Mouse (Mus musculus): Measurements from ENCODE around the gene Cep95. TPM values are rescaled to one million over a fixed set of nuclear protein-coding genes. Genes with fewer than 3 reads are reported as not detected.
"Not testable (repeated sequence)": the region's sequence is repeated elsewhere in the genome, so short reads cannot be mapped to it uniquely, and the experiment has no call there.

The Cep95 gene
- polyA plus RNA-seq, 1 experiment from 2014 or later, result 22.6 TPM

DNA sequence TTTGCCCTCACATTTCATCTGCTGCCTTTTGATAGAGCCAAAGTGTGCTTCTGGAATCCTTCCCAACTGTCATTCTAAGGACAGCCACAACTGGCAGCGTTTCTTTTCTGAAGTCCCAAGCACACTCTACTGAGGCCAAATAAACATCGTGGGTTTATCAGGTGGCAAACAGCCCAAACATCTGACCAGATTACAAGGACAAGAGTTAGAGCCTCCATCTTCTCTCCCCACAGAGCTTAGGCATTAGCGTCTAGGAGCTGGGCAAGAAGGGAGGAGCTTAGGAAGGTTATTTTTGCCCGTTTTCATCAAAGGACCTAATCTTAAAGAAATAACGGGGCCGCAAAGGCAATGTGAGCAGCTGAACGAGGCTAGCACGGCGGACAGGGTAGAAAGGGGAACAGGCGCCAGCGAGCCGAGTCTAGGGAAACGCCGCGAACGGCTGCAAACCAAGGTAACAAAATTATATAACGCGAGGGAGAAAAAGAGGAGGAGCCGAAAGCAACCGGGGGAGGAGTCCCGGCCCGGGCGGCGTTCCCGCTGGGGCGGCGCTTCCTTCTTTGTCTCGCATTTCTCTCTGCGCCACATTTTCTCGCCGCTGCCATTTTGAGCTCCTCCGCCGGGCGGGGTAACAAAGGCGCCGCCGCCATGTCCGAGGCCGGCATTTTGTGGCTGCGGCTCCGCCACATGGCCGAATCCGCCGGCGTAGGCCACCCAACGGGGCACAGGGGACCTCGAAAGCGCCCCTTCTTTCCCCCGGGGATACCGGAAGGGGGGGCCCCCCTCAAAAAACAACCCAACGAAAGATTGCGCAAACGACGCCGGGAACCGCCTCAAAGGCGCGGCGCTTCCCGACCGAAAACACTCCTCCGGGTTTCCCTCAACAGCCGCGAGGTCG lies 1.7 kb upstream of the Cep95 start:
- Histone ChIP-seq H3K9me3 (replicated peaks; ENCODE audit: control insufficient read depth, low read length) (no peaks in the 10 kb centered on the region), H3K4me1 (ENCODE audit: control insufficient read depth, insufficient read depth, low read length) (no peaks in the 10 kb centered on the region), H3K27ac (replicated peaks; ENCODE audit: low read depth, low read length) (peak overlapping the region; percentile 94), H3K4me2 (ENCODE audit: low read depth, low read length) (peak overlapping the region; percentile 68), H3K4me3 (ENCODE audit: low read depth, low read length) (peak overlapping the region; percentile 83), H3K27me3 (ENCODE audit: control insufficient read depth, insufficient read depth, low read length) (no peaks in the 10 kb centered on the region), H3K9ac (replicated peaks; ENCODE audit: low read length) (peak overlapping the region; percentile 99), H3K36me3 (replicated peaks; ENCODE audit: control insufficient read depth, insufficient read depth, low read depth, low read length) (peaks cover 11% of the 10 kb centered on the region)
- WGBS, result under 1% methylated on average over 65 of the region's 65 CpGs
- peak; percentile 92 for DNase-seq (ENCODE audit: low spot score)
- 0 out of 2 replicates have a peak, but pooled peaks have one; percentile 21 for ATAC-seq (replicated peaks; ENCODE audit: insufficient number of reproducible peaks, low FRiP score, low TSS enrichment, low read depth)

DNA sequence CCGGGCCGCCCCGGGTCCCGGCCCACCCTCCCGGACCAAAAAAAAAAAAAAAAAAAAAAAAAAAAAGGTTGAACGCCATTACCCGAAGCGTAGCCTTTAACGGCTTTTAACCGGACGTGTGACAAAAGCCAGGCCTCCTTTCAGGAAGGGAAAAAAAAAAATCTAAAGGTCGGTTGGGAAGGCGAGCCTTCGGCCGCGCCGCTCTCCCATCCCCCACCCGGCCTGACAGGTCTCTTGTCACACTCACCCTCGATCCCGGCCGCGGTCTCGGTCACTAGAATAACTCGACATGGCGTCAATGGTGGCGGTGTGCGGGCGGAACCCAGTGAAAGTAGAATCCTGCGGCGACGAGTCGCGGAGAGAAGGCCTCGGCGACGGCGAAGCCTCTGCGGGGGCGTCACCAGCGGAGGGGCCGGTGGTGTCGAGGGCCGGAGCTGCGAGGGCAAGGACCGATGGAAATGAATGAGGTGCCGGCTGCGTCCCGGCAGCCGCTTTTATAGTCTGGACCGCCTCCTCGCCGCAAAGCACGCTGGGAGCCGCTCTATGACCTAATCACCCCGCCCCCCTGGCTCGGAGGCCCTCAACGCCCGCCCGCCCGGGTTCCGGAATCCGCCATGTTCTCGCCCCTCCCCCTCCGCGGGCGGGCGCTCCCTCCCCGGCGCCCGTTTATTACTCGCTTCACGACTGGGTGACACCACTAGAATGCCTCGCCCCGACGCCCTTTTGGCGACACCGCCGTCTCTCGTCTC lies 852 bp upstream of the Cep95 start:
- Histone ChIP-seq H3K9me3 (replicated peaks; ENCODE audit: control insufficient read depth, low read length) (no peaks in the 10 kb centered on the region), H3K36me3 (replicated peaks; ENCODE audit: control insufficient read depth, insufficient read depth, low read depth, low read length) (peaks cover 11% of the 10 kb centered on the region), H3K27me3 (ENCODE audit: control insufficient read depth, insufficient read depth, low read length) (no peaks in the 10 kb centered on the region), H3K9ac (replicated peaks; ENCODE audit: low read length) (peak overlapping the region; percentile 99), H3K4me1 (ENCODE audit: control insufficient read depth, insufficient read depth, low read length) (no peaks in the 10 kb centered on the region), H3K4me3 (ENCODE audit: low read depth, low read length) (peak overlapping the region; percentile 83), H3K27ac (replicated peaks; ENCODE audit: low read depth, low read length) (peak overlapping the region; percentile 94), H3K4me2 (ENCODE audit: low read depth, low read length) (peak overlapping the region; percentile 16)
- DNase-seq (ENCODE audit: low spot score), result peak; percentile 99
- WGBS, result under 1% methylated on average over 70 of the region's 79 CpGs
- peak; percentile 61 for ATAC-seq (replicated peaks; ENCODE audit: insufficient number of reproducible peaks, low FRiP score, low TSS enrichment, low read depth)

DNA sequence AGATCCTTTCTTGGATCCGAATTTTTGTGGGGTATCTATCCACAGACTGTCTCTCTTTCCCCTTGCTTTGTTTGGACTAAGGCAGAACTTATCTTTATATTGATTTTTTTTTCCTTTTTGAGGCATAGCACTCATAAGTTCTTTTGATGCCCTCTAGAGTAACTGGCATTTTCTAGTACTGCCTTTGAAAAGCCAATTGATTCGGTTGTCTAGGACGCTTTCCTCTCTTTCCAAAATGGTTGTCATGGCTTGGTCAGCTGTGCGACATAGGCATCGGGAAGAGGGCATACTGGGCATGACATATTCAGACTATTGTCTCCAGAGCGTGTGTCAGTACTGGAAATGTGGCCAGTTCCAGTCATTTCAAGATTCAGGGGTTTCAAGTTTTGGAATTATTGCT lies 597 bp downstream of the Cep95 start:
- Histone ChIP-seq H3K36me3 (replicated peaks; ENCODE audit: control insufficient read depth, insufficient read depth, low read depth, low read length) (peaks cover 5% of the 10 kb centered on the region), H3K9ac (replicated peaks; ENCODE audit: low read length) (peak overlapping the region; percentile 99), H3K4me2 (ENCODE audit: low read depth, low read length) (peak overlapping the region; percentile 48), H3K27me3 (ENCODE audit: control insufficient read depth, insufficient read depth, low read length) (no peaks in the 10 kb centered on the region), H3K4me1 (ENCODE audit: control insufficient read depth, insufficient read depth, low read length) (no peaks in the 10 kb centered on the region), H3K4me3 (ENCODE audit: low read depth, low read length) (peak overlapping the region; percentile 83), H3K9me3 (replicated peaks; ENCODE audit: control insufficient read depth, low read length) (no peaks in the 10 kb centered on the region), H3K27ac (replicated peaks; ENCODE audit: low read depth, low read length) (no peak overlapping the region)
- 2% methylated on average over 6 of the region's 6 CpGs for WGBS
- DNase-seq (ENCODE audit: low spot score), result peak; percentile 54
- no peak for ATAC-seq (replicated peaks; ENCODE audit: insufficient number of reproducible peaks, low FRiP score, low TSS enrichment, low read depth)

DNA sequence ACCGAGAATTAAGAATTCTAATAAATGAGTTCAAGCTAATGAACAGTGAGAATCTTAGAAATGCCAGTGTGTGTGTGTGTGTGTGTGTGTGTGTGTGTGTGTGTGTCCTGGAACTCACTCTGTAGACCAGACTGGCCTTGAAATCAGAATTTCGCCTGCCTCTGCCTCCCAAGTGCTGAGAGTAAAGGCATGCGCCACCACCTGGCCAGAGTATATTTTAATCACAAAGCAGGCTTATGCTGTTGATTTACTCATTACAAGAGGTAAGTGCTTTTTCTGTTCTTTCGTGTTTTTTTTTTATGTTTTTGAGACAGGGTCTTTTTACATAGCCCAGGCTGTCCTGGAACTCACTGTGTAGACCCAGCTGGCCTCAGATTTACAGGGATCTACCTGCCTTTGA lies 4.8 kb downstream of the Cep95 start:
- H3K27me3 ChIP-seq (ENCODE audit: control insufficient read depth, insufficient read depth, low read length), result no peaks in the 10 kb centered on the region
- no peak overlapping the region for H3K9ac ChIP-seq (replicated peaks; ENCODE audit: low read length)
- no peaks in the 10 kb centered on the region for H3K4me1 ChIP-seq (ENCODE audit: control insufficient read depth, insufficient read depth, low read length)
- no peaks in the 10 kb centered on the region for H3K9me3 ChIP-seq (replicated peaks; ENCODE audit: control insufficient read depth, low read length)
- 77% methylated on average over 4 of the region's 4 CpGs for WGBS
- DNase-seq (ENCODE audit: low spot score) (no peak), ATAC-seq (replicated peaks; ENCODE audit: insufficient number of reproducible peaks, low FRiP score, low TSS enrichment, low read depth) (no peak)
- no peak overlapping the region for H3K27ac ChIP-seq (replicated peaks; ENCODE audit: low read depth, low read length)
- H3K4me2 ChIP-seq (ENCODE audit: low read depth, low read length), result no peak overlapping the region
- peaks cover 6% of the 10 kb centered on the region for H3K36me3 ChIP-seq (replicated peaks; ENCODE audit: control insufficient read depth, insufficient read depth, low read depth, low read length)
- H3K4me3 ChIP-seq (ENCODE audit: low read depth, low read length), result no peak overlapping the region

DNA sequence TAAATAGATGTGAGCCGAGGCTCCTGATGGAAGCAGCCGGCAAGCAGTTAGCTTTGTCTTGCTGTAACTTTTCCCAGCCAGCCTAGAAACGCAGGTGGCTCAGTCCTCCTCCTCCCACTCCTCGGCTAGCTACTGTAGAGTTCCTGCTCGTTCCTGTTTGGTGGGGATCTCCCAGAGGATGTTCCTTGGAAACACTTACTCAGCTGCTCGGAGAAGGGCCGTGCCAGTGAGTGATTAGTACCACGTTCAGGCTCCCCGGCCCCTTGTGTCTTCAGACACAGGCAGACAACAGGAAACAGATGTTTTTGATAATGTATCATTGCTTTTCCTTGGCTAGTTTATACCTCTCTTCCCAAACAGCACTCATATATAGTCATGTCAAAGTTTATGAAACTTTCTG lies 6.6 kb downstream of the Cep95 start:
- Histone ChIP-seq H3K4me1 (ENCODE audit: control insufficient read depth, insufficient read depth, low read length) (no peaks in the 10 kb centered on the region), H3K4me2 (ENCODE audit: low read depth, low read length) (no peak overlapping the region), H3K27ac (replicated peaks; ENCODE audit: low read depth, low read length) (no peak overlapping the region), H3K9me3 (replicated peaks; ENCODE audit: control insufficient read depth, low read length) (no peaks in the 10 kb centered on the region), H3K27me3 (ENCODE audit: control insufficient read depth, insufficient read depth, low read length) (no peaks in the 10 kb centered on the region), H3K9ac (replicated peaks; ENCODE audit: low read length) (no peak overlapping the region), H3K36me3 (replicated peaks; ENCODE audit: control insufficient read depth, insufficient read depth, low read depth, low read length) (peaks cover 8% of the 10 kb centered on the region), H3K4me3 (ENCODE audit: low read depth, low read length) (no peak overlapping the region)
- 36% methylated on average over 9 of the region's 9 CpGs for WGBS
- peak; percentile 51 for DNase-seq (ENCODE audit: low spot score)
- no peak for ATAC-seq (replicated peaks; ENCODE audit: insufficient number of reproducible peaks, low FRiP score, low TSS enrichment, low read depth)

DNA sequence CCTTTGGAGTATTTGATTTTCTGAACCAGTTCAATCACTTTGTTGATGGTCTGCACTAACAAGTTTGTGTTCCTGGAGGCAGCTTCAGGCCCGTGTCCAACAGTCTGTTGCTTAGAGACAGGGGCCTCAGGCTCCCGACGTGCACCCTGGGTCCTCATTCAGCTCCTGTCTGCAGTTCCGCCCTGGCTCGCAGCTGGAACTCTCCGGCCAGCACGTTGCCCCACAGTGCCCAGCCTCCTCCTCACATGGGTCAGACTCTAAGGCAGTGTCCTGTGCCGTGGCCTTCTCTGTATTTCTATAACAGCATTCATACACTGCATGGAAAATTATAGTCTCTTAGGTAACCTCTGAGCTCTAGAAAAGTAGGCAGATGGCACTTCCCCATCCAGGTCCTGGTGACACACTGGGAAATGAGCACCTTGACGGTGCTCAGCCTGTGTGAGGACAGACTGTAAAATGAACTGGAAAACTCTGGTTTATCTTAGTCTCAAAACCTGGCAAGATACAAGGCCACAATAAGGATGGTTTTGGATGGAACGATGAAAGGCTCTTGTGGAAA lies 13.1 kb downstream of the Cep95 start:
- WGBS, result 94% methylated on average over 10 of the region's 10 CpGs
- no peaks in the 10 kb centered on the region for H3K9me3 ChIP-seq (replicated peaks; ENCODE audit: control insufficient read depth, low read length)
- no peak overlapping the region for H3K9ac ChIP-seq (replicated peaks; ENCODE audit: low read length)
- H3K4me1 ChIP-seq (ENCODE audit: control insufficient read depth, insufficient read depth, low read length), result no peaks in the 10 kb centered on the region
- no peak overlapping the region for H3K4me2 ChIP-seq (ENCODE audit: low read depth, low read length)
- ATAC-seq (replicated peaks; ENCODE audit: insufficient number of reproducible peaks, low FRiP score, low TSS enrichment, low read depth), result no peak
- peaks cover 12% of the 10 kb centered on the region for H3K36me3 ChIP-seq (replicated peaks; ENCODE audit: control insufficient read depth, insufficient read depth, low read depth, low read length)
- no peak for DNase-seq (ENCODE audit: low spot score)
- H3K27me3 ChIP-seq (ENCODE audit: control insufficient read depth, insufficient read depth, low read length), result no peaks in the 10 kb centered on the region
- no peak overlapping the region for H3K27ac ChIP-seq (replicated peaks; ENCODE audit: low read depth, low read length)
- H3K4me3 ChIP-seq (ENCODE audit: low read depth, low read length), result no peak overlapping the region

DNA sequence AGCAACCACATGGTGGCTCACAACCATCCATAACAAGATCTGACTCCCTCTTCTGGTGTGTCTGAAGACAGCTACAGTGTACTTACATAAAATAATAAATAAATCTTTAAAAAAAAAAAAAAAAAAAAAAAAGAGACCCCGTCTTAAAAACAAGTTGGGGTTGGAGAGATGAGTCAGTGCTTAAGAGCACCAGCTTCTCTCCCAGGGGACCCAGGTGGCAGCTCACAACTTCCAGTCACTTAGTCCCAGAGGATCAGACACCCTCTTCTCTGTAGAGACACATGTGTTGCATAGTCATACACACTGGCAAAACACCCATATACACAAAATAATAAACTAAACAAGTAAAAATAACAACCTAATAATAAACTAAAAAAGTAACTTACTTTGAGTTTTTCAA lies 18.4 kb downstream of the Cep95 start:
- H3K9ac ChIP-seq (replicated peaks; ENCODE audit: low read length); ATAC-seq (replicated peaks; ENCODE audit: insufficient number of reproducible peaks, low FRiP score, low TSS enrichment, low read depth); H3K9me3 ChIP-seq (replicated peaks; ENCODE audit: control insufficient read depth, low read length); H3K36me3 ChIP-seq (replicated peaks; ENCODE audit: control insufficient read depth, insufficient read depth, low read depth, low read length); H3K4me3 ChIP-seq (ENCODE audit: low read depth, low read length); DNase-seq (ENCODE audit: low spot score); H3K4me2 ChIP-seq (ENCODE audit: low read depth, low read length); H3K27me3 ChIP-seq (ENCODE audit: control insufficient read depth, insufficient read depth, low read length); H3K4me1 ChIP-seq (ENCODE audit: control insufficient read depth, insufficient read depth, low read length); H3K27ac ChIP-seq (replicated peaks; ENCODE audit: low read depth, low read length): not testable (repeated sequence)
- WGBS, result 88% methylated on average over 1 of the region's 1 CpGs
